Mouse (Mus musculus) CD4-positive naive resting alpha-beta T cell, adult 76 days (primary cell): ENCODE results near the gene E2f7. TPM values are rescaled to one million over a fixed set of nuclear protein-coding genes. Genes with fewer than 3 reads are reported as not detected.

ENCODE experiments used
- total RNA-seq: library from RNA; stranded (reverse); gene quantifications from one replicate; pipeline ENCODE4 v1.2.4, GENCODE M21; 2023

Gene E2f7
- total RNA-seq, result 0.35 TPM

GRCm38 (mm10) chr10:110744686-110745639 is at the start of gene E2f7:
Gene E2f7, plus strand, starts transcription at chr10:110745439.

Other genes with a start within 250 kb of the E2f7 start
- gene Csrp2, start 174.3 kb downstream of the E2f7 start, total RNA-seq, result 2.7 TPM